ENCODE assay signal across 12 mouse cellular contexts in the genomic region with DNA sequence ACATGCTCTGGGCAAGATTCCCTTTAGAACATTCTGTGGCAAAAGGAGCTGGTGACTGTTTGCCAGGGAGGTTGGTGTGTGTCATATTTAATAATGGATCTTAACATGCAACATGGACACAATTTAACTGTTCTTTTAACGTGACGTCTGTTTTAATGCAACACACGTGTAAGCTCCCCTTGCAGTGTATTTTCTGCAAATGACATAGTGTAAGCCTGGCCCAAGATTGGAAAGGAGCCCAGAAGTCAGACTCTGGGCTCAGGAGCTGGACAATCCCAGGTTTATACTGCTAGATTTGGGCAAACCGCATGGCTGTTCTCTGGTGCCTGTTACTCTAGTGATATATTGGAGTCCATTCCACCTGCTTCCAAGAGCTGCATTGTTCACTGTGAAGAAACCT.
DNase-seq lines count a peak whose midpoint lies in the region; ATAC-seq and TF ChIP-seq lines count a peak whose summit lies in the region.
"Had no signal": no experiment of that assay in that cellular context is flagged by ENCODE, and none has a peak within 500 bp of the region (broad histone marks: within the 10 kb centered on the region; RNA-seq: fewer than 3 reads in every experiment).

No protein-coding gene starts in this region.

- TF ChIP-seq POLR2A in brain, embryonic 14.5 days (IDR thresholded peaks at IDR 0.05; ENCODE audit: borderline replicate concordance, extremely low read depth, insufficient read depth, insufficient read length, poor library complexity, severe bottlenecking) = no peak

- no peaks in the 10 kb centered on the region for H3K27me3 ChIP-seq in heart, embryonic 15.5 days
- no peaks in the 10 kb centered on the region for H3K27me3 ChIP-seq in lung, embryonic 15.5 days
- H3K27me3 ChIP-seq in limb, embryonic 15.5 days = no peaks in the 10 kb centered on the region
- no peaks in the 10 kb centered on the region for H3K27me3 ChIP-seq in kidney, embryonic 15.5 days
- H3K27me3 ChIP-seq: Patski had no signal

- no peaks in the 10 kb centered on the region for H3K9me3 ChIP-seq in heart, embryonic 15.5 days (replicated peaks)
- H3K9me3 ChIP-seq in lung, embryonic 15.5 days = no peaks in the 10 kb centered on the region
- no peaks in the 10 kb centered on the region for H3K9me3 ChIP-seq in limb, embryonic 15.5 days
- no peaks in the 10 kb centered on the region for H3K9me3 ChIP-seq in kidney, embryonic 15.5 days (replicated peaks)

- WGBS in heart, embryonic 15.5 days = 46% methylated on average over 4 of the region's 4 CpGs
- WGBS in lung, embryonic 15.5 days = 34% methylated on average over 4 of the region's 4 CpGs
- WGBS in limb, embryonic 15.5 days = 30% methylated on average over 4 of the region's 4 CpGs
- 79% methylated on average over 4 of the region's 4 CpGs for WGBS in kidney, embryonic 15.5 days

- H3K36me3 ChIP-seq in heart, embryonic 15.5 days = no peaks in the 10 kb centered on the region
- H3K36me3 ChIP-seq in lung, embryonic 15.5 days = no peaks in the 10 kb centered on the region
- H3K36me3 ChIP-seq in limb, embryonic 15.5 days = no peaks in the 10 kb centered on the region
- no peaks in the 10 kb centered on the region for H3K36me3 ChIP-seq in kidney, embryonic 15.5 days

- no peak overlapping the region for H3K4me3 ChIP-seq in heart, embryonic 15.5 days
- no peak overlapping the region for H3K4me3 ChIP-seq in lung, embryonic 15.5 days
- no peak overlapping the region for H3K4me3 ChIP-seq in limb, embryonic 15.5 days
- H3K4me3 ChIP-seq in kidney, embryonic 15.5 days (replicated peaks) = no peak overlapping the region
- H3K4me3 ChIP-seq: megakaryocyte, embryonic 14.5 days had no signal

- TF ChIP-seq CTCF in brain, embryonic 14.5 days (IDR thresholded peaks at IDR 0.05; ENCODE audit: borderline replicate concordance, extremely low read depth, insufficient read depth, insufficient read length) = no peak

- H3K9ac ChIP-seq in heart, embryonic 15.5 days = no peak overlapping the region
- H3K9ac ChIP-seq in lung, embryonic 15.5 days = no peak overlapping the region
- no peak overlapping the region for H3K9ac ChIP-seq in limb, embryonic 15.5 days
- H3K9ac ChIP-seq in kidney, embryonic 15.5 days = no peak overlapping the region

- H3K4me1 ChIP-seq in heart, embryonic 15.5 days (replicated peaks) = peaks cover 4% of the 10 kb centered on the region; the same call in 1 of the 2 replicates
- H3K4me1 ChIP-seq in lung, embryonic 15.5 days = peaks cover 27% of the 10 kb centered on the region
- H3K4me1 ChIP-seq in limb, embryonic 15.5 days = peaks cover 11% of the 10 kb centered on the region
- peaks cover under 1% of the 10 kb centered on the region; the same call in 1 of the 2 replicates for H3K4me1 ChIP-seq in kidney, embryonic 15.5 days

- ATAC-seq in heart, embryonic 15.5 days (replicated peaks; ENCODE audit: insufficient number of reproducible peaks, insufficient read depth, low FRiP score, low read depth) = no peak
- ATAC-seq in lung, embryonic 15.5 days (ENCODE audit: borderline replicate concordance, extremely low read depth, low FRiP score, low TSS enrichment) = peak; percentile 58; the same call in 1 of the 2 replicates
- no peak for ATAC-seq in limb, embryonic 15.5 days (ENCODE audit: insufficient number of reproducible peaks, low FRiP score, low TSS enrichment, low read depth)
- ATAC-seq in kidney, embryonic 15.5 days (replicated peaks; ENCODE audit: low FRiP score) = no peak
- ATAC-seq: Patski had no signal

- H3K27ac ChIP-seq in heart, embryonic 15.5 days = peak overlapping the region; percentile 14; the same call in 1 of the 2 replicates
- H3K27ac ChIP-seq in lung, embryonic 15.5 days = peak overlapping the region; percentile 52
- H3K27ac ChIP-seq in limb, embryonic 15.5 days = peak overlapping the region; percentile 28
- H3K27ac ChIP-seq in kidney, embryonic 15.5 days = no peak overlapping the region
- H3K27ac ChIP-seq: kidney, postnatal 0 days; stomach, postnatal 0 days had no signal

- no peak for DNase-seq in heart, adult 9 months (ENCODE audit: low spot score in 2 of 2)
- DNase-seq in lung, postnatal 25 days (ENCODE audit: low spot score) = no peak
- DNase-seq in brain, embryonic 14.5 days (ENCODE audit: low read depth) = peak; percentile 29
- DNase-seq: thymus, postnatal 4 days had no signal

- H3K4me2 ChIP-seq in heart, embryonic 15.5 days = no peak overlapping the region
- no peak overlapping the region for H3K4me2 ChIP-seq in lung, embryonic 15.5 days
- H3K4me2 ChIP-seq in limb, embryonic 15.5 days = no peak overlapping the region
- H3K4me2 ChIP-seq in kidney, embryonic 15.5 days = no peak overlapping the region
